Mouse (Mus musculus) thymus, postnatal 36 days (tissue): ENCODE data around the gene Tigd3.

Source experiments
- DNase-seq, 2 experiments: peaks; one replicate each; pipeline ENCODE4 v3.0.0; 2022; ENCODE audit warnings: mixed read lengths in 2 of 2

The Tigd3 gene

DNA sequence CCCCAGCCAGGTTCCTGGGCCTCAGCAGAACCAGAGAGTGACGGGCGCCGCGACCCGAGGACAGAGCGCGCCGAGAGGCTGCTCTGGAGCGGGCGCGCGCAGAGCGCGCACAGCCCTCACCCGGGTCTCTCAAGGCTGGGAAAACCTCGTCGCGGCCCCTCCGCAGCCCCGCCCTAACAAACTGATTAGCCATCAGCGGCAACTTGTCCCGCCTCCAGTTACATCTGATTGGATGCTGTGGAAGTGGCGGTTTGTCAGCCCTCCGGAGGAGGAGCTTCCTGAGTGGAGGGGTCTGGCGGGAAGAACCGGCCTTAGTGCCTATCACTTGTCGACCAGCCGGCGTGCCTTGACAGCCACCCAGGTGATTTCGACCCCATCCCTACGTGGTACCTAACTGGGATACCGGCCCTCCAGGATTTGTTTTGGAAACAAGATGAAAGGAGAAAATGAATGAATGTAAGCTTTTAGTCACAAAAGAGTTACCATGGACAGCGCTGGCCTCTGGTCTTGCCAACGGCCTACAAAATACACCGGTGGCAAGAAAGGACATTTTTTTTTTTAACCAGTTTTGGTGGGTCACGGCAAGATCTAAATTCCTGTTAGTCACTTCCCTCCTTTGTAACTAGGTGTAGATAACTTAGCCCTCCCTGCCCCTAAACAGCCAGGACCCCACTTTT, at the start of gene Tigd3:
Tigd3 (minus strand) TSS at position 148 of the 677 bp plus-strand sequence.
- peak; percentile 96 to 97 for DNase-seq

DNA sequence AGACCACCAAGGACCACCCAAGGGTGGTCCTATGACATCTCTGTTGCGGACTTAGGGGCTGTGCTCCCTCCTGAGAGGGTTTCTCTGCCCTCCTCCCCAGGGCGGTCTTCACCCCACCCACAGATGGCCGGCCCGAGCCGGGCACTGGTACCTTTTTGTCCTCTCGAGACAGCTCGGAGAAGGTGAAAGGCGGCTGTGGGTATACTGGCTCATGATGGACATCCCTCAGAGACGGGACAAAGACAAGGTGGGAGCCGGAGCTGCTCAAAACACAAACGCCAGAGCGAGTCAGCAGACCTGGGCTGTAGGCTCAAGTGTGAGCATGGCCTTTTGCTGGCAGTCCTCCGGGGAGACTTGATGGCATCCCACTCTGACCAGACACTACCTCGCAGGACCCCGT, 49.5 kb upstream of the Tigd3 start:
- DNase-seq: no peak

DNA sequence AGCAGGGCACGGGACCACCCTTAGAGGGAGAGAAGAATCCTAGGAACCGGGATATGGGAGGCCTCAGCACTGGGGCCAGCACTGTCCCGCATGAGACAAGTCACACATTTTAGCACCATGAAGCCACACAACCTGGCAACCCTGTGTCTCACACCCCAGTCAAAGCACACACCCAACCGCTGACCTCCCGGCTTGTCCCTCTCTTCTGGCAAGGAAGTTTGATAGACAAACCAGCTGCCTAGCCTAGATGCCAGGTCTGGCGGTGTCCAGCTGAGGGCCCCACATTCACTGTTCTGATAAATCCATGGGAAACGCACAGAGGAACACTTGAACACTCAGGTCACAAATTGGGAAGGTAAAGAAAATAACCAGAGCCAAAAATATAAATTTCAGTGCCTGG, 48.6 kb upstream of the Tigd3 start:
- no peak for DNase-seq

DNA sequence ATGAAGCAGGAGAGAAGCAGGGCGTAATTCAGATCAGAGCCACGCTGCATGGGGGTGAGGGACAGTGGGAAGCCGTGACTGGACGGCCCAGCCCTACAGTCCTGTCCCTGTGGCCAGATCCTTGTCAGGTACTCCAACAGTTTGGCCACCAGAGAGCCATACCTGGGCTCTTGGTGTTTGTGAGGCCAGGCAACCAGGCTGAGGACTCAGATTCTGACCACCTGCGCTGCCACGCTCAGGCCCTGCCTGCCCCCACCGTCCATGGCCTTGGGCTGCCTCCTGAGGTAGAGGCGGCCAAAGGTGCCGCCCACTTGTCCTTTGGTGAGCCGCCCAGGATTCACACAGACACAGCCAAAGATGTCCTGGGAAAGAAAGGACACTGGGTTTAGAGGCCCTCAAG, 46.7 kb upstream of the Tigd3 start:
- no peak for DNase-seq

DNA sequence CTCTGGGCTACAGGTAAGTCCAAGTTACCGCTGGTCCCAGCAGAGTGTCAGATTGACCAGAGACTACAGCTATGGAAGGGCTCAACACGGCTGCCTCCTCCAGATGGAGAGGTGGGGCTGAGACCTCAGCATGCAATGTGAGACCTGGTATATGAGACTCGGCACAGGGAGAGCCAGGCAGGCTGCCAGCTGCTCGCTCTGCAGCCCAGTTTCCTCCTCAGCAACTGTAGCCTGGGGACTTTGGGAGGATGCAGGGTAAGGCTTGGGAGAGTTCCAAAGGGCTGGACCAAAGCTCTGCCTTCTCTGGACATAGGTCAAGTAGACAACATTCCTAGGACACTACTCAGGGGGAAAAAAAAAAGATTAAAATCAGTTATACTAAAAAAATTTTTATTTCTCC, 46.2 kb upstream of the Tigd3 start:
- no peak for DNase-seq

DNA sequence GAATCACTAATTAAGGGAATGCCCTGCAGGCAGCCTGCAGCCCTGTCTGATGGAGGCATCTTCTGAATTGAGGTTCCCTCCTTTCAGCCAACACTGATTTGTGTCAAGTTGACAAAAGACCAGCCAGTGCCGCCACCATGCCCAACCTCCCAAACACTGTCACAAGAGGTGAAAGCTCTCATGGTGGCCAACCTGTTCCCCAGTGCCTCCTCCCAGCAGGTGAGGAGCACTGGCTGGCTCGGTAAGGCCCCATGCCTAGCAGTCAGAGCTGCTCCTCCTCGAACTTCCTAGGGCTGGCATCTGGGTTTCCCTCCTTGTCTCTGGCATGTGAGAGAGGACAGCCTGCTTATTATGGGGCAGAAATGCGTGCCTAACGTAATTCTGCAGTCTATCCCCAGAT, 45.8 kb upstream of the Tigd3 start:
- no peak for DNase-seq

DNA sequence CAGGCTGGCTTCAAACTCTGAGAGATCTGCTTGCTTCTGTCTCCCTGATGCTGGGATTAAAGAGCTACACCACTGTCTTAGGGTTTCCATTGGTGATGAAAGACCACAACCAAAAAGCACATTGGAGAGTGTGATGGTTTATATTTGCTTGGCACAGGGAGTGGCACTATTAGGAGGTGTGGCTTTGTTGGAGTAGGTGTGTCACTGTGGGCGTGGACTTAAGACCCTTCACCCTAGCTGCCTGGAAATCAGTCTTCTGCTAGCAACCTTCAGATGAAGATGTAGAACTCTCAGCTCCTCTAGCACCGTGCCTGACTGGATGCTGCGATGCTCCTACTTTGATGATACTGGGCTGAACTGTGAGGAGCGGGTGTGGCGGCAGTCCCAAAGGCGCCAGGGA, 44.6 kb upstream of the Tigd3 start:
- no peak for DNase-seq

DNA sequence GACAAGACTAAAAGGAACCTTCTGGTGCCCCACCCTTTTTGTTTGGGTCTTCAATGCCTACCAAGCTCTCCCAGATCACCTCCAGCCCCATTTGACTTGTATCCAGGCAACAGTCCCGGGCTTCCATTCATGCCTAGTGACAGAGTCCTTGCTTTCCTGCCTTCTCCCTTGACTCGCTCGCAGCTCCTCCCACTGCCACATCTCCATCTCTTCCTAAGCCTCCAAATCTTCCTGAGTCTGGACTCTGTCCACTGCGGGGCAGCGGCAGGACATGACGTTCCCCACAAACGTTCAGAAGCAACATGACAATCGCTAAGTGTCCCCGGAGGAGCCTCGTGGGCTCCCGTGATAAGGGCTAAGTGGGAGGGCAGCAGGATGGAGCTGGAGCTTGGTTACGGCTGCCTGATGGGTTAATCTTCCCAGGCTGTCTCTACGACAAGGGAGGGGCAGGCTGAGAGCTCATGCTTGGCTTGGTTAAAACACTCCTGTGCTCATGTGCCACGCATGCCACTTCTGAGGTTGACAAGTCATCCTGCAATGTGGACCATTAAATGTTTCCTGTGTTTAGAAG, 44.0 kb upstream of the Tigd3 start:
- no peak for DNase-seq

DNA sequence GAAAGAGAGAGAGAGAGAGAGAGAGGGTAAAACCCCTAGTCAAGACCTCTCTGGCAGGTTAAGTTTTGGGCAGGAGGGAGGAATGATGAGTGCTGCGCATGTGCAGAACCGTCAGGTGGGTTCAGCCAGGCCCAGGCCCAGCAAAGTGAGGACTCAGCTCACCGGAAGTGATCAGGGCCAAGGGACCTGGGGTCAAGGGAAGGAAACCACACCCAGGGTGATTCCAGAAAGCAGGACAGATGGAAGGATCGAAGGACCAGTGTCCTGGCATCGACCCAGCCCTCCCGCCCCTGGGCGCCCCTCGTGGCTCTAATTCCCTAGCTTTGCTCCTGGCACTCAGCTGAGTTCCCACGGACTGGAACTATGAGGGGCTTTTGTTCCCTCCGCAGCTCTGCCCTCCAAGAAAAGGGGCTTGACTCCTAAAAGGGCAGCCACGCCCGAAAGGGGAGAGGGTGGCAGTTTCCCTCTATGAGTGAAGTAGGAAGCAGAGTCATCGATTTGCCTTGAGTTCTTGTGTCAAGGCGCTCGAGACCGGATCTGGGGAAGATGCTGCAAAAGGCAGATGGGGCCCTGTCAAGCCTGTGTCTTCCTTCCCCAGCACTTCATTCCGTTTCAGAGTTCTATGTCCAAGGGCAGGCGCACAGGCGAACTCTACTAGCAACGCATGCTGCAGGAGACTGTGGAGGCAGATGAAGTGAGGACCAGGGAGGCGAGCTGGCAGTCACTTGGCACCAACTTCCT, 43.3 kb upstream of the Tigd3 start:
- no peak for DNase-seq

DNA sequence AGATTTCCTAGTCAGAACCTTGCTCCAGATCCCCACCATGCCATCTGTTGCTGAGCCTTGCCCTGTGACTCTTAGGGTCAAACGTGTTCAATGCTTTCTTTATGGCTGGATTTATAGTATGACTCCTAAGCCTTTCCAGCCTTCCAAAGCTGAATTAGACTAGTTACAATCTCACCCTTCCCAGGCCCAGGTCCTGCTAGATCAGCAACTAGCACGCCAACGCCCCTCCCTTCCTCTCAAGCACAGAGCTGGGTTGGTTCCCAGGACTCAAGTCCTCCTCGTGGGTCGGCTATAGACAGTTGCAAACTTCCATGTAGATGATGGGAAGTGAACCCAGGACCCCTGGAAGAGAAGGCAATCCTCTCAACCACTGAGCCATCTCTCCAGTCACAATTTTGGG, 41.7 kb upstream of the Tigd3 start:
- DNase-seq: no peak

DNA sequence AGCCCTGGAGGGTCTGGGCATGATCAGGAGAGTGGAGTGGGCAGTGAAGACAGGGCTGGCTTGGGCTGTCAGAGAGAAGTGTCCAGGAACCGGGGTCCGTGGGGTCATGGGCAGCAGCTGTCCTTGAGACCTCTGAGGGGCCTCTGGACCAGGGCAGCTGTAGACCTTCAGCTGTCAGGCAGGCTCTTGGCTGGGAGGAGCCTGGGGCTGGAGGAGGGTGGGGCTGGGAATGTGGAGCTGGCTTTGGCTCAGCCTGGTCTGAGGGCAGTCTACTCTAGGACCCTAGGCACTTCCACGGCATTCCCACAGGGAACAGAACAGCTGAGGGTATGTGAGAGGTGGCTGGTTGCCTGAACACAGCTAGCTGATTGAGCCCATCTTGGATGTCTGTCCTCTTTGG, 41.3 kb upstream of the Tigd3 start:
- no peak for DNase-seq

DNA sequence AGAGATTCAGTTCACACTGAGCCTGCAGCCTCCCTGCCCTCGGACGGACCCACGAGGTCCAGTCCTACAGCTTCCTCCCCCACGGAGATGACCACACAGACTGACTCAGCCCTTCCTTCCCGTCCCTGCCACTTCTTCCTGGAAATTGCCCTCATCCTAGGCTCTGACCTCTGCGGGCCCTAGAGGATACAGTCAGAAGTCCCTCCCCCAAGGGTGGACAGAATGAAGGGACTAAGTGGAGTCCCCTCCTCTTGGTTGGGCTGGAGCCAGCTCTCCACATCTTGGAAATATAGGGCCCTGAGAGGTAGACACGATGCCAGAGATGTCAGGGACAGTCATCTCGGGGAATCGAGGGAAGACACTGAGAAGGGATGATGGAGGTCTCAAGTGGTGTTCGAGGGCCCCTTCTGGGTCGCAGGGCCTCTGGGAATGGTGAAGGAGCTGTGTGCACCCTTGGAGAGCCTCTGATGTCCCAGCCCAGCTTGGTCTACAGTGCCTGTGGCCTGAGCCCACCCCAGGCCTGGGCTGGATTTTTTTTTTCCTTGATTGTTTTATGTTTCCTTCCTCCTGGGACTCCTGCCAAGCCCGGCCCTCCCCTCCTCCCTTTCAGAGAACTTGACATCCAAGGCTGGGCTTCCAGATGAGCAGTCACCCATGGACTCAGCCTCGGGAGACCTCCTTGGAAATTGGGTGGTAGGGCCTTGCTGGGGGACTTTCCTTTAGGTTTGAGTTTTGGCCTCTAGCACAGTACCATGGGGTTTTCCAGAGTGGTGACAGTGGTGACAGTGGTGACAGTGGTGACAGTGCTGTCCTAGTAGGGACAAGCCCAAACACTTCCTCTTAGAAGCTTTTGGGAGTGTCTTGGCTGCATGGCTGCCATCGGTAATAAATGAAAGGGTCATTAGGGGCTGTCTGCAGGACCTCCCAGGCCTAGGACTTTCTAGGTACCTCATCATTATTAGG, 36.0 kb upstream of the Tigd3 start:
- DNase-seq: no peak

DNA sequence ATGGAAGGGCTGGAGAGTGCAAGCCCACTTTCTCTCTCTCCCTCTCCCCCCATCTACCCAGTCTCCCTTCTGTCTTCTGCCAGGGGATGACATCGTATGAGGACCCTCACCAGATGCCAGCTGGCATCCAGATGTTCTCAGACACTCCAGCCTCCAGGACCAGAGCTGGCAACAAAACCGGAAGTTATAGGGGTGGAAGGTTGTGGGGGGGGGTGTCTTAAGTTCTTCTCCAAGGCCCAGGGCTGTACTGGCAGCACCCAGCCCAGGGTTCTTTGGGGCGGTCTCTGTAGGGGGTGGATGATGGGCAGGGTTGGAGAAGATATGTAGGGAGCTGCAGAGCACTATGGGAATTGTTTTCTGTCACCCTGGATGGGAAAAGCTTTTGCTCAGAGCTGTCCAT, 34.6 kb upstream of the Tigd3 start:
- no peak for DNase-seq

DNA sequence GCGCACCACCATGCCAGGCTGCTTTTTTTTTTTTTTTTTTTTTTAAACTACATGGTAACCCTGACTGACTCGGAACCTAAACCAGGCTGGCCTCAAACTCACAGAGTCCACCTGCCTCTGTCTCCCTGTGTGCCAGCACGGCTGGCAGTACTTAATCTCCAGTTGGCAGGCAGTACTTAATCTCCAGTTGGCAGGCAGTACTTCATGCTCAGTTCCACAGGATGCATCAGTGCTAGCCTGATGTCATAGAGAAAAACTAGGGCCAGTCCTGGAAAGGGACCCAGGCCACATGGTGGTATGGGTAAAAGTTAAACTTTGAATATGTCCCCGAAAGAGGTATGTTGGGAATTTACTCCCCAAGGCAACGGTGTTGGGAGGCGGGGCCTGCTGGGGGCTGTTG, 34.2 kb upstream of the Tigd3 start:
- DNase-seq: no peak

DNA sequence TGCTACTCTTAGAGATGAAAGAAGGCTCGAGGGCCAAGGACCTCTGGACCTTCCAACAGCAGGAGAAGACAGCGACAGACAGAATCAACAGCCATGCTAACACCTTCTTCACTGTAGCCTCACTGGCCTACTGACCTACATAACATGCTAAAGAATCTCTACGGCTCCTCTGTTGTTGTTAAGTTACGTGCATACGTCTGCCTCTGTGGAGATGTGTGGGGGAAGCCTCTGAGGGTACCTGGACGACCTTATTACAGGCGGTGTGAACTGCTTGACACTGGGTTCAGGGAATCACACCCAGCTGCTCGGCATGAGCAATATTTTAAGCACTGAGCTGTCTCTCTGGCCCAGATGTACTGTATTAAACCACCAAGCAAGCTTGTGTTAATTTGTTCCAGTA, 33.6 kb upstream of the Tigd3 start:
- no peak for DNase-seq

DNA sequence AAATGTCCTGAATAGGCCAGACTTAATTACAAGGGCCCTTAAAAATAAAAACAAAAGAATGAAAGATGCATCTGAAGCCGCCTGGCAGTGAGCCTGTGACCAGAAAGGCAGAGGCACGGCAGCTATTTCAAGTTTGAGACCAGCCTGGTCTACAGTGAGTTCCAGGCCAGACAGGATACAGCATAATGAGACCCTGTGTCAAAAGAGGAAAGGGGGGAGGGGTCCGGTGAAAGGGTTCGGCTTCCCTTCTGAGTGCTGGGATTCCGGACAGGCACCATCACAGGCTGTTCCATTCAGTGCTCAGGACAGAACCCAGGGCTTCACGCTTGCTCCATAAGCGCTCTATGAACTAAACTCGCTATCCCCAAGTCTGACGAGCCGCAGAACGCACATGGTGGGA, 33.1 kb upstream of the Tigd3 start:
- DNase-seq: no peak

DNA sequence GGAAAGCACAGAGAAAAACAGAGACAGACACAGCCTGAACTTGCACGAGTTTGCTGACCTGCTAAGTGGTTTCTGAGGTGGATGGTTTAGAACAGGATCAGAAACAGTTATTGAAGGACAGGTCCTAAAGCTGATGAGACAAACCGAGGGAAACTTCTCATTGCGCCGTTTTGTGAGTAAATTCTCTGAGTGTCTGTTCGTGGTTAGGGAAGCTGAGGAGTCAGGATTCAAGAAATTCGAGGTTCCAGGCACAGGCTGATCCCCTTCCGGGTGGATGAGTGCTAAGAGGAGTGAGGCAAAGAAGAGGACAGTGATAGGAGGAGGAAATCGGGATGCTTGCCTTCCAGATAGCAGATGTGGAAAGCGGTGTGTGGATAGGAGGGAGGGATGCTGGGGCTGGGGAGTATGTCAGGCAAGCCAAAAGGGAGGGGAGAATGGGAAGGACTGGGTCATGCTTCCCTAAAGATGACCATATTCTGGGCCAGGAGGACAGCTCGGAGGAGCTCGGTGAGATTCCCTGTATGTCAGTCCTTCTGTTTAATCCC, 31.4 kb upstream of the Tigd3 start:
- DNase-seq: no peak

DNA sequence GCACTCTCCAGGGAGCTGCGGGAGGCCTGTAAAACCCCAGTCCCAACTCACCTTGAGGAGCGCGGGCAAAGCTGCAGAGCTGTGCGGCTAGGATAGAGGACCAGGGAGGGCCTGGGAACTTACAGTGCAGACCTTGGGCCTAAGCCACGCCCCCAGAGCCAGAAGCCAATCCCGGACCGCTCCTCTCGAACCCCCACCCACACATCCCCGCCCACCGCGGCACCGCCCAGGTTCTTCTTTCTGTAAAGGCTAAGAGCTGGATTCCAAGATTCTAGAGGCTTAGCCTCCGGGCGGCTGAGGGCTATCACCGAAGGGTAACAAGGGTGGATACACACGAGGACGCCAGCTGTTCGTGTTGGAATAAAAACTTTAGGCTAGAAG, 30.8 kb upstream of the Tigd3 start, which contains the start of gene Cdc42ep2:
Cdc42ep2 (minus strand) TSS at position 104 of the 381 bp plus-strand sequence.
- DNase-seq: peak; percentile 94 to 95

DNA sequence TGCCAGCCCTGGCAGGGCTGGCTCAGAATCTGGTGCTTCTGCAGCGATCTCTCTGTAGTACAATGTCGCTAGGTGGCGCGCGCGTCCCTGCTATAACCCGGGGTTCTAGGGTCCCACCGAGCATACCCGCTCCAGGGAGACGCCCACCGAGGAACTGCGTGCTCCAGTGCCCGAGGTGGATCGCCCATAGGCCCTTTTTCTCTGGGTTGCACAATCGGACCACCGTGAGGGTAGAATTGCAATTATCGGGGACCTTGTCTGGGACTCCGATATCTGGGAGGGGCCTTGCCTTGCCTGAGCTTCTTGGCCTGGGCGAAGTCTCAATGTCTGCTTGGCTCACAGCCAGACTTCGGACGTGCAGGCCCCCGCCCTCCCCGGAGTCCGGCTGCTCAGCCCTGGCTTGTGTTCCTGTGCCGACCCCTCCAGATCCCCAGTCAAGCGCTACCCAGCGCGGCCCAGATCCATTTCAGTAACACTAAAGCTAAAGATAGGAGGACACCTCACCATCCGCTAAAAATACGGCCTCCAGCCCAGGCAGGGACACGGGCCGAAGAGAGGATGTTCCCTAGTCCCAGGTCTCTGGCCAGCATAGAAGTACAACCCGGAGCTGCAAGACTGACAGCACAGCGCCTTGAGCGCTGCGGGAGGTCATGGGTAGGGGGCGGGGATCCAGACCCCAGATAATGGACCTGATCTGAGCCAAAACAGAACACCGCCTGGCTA, 30.2 kb upstream of the Tigd3 start:
- peak; percentile 87 to 91 for DNase-seq

DNA sequence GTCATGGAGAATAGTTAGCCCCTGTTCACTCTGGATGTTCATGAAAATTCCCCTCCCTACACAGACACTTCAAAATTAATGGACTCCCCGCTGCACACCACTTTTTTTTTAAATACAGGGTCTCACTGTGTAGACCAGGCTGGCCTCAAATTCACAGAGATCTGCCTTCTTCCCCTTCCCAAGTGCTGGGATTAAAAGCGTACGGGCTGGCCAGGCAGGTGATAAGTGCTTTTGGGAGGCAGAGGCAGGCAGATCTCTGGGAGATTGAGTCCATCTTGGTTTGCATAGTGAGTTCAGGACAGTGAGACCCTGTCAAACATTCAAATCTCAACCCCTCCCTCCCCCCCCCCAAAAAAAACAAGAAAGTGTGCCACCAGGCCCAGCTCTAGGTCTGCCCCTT, 29.0 kb upstream of the Tigd3 start:
- DNase-seq: no peak

DNA sequence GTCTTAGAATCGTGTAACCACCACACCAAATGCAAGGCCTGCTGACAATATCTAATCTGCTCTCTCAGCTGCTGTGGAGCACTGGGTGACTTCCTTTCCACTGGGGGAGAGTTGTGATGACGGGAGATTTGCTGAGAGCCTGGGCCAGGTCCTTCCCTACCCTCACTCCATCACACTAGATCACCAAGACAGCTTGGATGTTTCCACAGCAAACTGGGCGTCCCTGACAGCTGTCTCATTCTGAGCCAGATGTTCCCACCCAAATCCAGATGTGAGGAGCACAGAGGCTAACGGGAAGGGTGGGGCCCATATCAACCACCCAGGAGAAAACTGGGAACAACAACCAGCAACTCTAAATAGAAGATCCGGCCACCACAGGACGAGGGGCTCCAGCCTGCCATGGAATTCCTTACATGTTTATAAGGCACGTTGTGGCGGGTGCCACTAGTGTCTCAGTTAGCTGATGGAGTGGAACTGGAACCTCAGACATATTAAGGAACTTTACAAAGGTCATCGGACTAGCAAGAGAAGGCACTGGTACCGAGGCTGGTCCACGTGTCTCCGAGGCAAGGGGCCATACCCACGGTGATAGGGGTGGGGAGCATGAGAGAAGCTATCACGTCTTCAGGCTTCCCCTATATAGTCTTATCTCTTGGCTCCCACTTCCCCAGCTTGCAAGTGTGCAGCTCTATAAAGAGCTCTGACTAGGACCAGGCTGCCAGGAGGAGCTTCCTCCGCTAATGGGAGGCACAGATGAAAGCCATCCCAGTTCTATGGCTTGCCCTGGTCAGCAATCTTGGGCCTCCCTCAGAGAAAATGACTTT, 28.4 kb upstream of the Tigd3 start:
- no peak for DNase-seq
